ENCODE assay signal across 22 mouse cellular contexts in the genomic region with DNA sequence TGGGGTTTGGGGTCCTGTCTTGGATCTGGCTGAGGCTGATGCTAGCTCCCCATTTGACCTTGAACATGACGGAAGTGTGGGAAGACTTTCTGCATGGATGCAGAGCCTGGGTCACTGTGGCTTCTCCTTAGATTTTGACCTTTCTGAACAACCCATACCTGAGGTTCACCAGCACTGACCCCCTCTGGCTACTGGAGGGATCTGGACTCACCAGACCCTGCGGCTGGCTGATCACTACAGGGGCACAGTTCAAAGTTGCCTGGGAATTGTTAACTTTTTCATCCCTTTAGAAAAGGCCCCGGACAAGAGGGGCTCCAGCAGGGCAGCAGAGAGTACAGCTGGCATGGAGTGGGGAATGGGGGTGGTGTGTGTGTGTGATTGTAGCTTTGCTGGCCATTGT. TPM values are rescaled to one million over a fixed set of nuclear protein-coding genes. Genes with fewer than 3 reads are reported as not detected.
A peak's percentile ranks its signal among the peaks of the same experiment; 100 is the strongest.
DNase-seq lines count a peak whose midpoint lies in the region; ATAC-seq and TF ChIP-seq lines count a peak whose summit lies in the region.
"Had no signal": no experiment of that assay in that cellular context is flagged by ENCODE, and none has a peak within 500 bp of the region (broad histone marks: within the 10 kb centered on the region; RNA-seq: fewer than 3 reads in every experiment).

No protein-coding gene starts in this region.

- no peak for TF ChIP-seq POLR2A in kidney, adult 2 months (IDR thresholded peaks at IDR 0.05; ENCODE audit: low read depth, low read length)

- H3K27me3 ChIP-seq in kidney, adult 2 months (replicated peaks; ENCODE audit: control insufficient read depth, insufficient read depth, low read length): no peaks in the 10 kb centered on the region
- 0 out of 2 replicates have a peak, but pooled peaks cover 4% of the 10 kb centered on the region for H3K27me3 ChIP-seq in kidney, embryonic 15.5 days
- peaks cover 60% of the 10 kb centered on the region for H3K27me3 ChIP-seq in heart, embryonic 12.5 days (replicated peaks)
- H3K27me3 ChIP-seq: embryonic facial prominence, embryonic 15.5 days; hindbrain, embryonic 15.5 days had no signal

- TF ChIP-seq CTCF in kidney, adult 2 months (conservative IDR thresholded peaks at IDR 0.05; ENCODE audit: insufficient read depth, insufficient read length, low read depth, low read length): no peak

- no peaks in the 10 kb centered on the region for H3K9me3 ChIP-seq in kidney, embryonic 15.5 days (replicated peaks)
- H3K9me3 ChIP-seq in heart, embryonic 12.5 days (replicated peaks): no peaks in the 10 kb centered on the region
- H3K9me3 ChIP-seq: embryonic facial prominence, embryonic 15.5 days; forebrain, embryonic 10.5 days; forebrain, embryonic 15.5 days; heart, embryonic 10.5 days; heart, embryonic 15.5 days; hindbrain, embryonic 15.5 days had no signal

- peak overlapping the region; percentile 59 for H3K4me3 ChIP-seq in kidney, adult 2 months (ENCODE audit: insufficient read depth, low read depth, low read length)
- H3K4me3 ChIP-seq in kidney, embryonic 15.5 days (replicated peaks): peak overlapping the region; percentile 39
- H3K4me3 ChIP-seq in heart, embryonic 12.5 days: no peak overlapping the region
- H3K4me3 ChIP-seq: embryonic facial prominence, embryonic 15.5 days; erythroblast, embryonic 14.5 days; forebrain, embryonic 10.5 days; forebrain, embryonic 15.5 days; heart, embryonic 10.5 days; heart, embryonic 15.5 days; hindbrain, embryonic 15.5 days had no signal

- peaks cover 7% of the 10 kb centered on the region; the same call in 1 of the 2 replicates for H3K36me3 ChIP-seq in kidney, adult 2 months (ENCODE audit: control insufficient read depth, insufficient read depth, low read length)
- no peaks in the 10 kb centered on the region for H3K36me3 ChIP-seq in kidney, embryonic 15.5 days
- no peaks in the 10 kb centered on the region for H3K36me3 ChIP-seq in heart, embryonic 12.5 days
- H3K36me3 ChIP-seq: embryonic facial prominence, embryonic 15.5 days; forebrain, embryonic 10.5 days; forebrain, embryonic 15.5 days; heart, embryonic 10.5 days; heart, embryonic 15.5 days; hindbrain, embryonic 15.5 days had no signal

- DNase-seq in kidney, adult 2 months: peak; percentile 78
- DNase-seq in kidney, postnatal 14 days: peak; percentile 67
- no peak for DNase-seq in heart, postnatal 36 days
- DNase-seq in heart, postnatal 14 days: no peak
- DNase-seq: adrenal gland, adult 2 months; adrenal gland, postnatal 25 days; cerebellum, adult 2 months; cerebellum, postnatal 10 days; embryo, embryonic 11 days; heart, adult 18-20 months had no signal

- WGBS in kidney, adult 2 months: 38% methylated on average over 3 of the region's 3 CpGs
- WGBS in kidney, embryonic 15.5 days: 75% methylated on average over 3 of the region's 3 CpGs
- WGBS in heart, embryonic 12.5 days: 87% methylated on average over 3 of the region's 3 CpGs

- peaks cover 6% of the 10 kb centered on the region; the same call in 1 of the 2 replicates for H3K4me1 ChIP-seq in kidney, adult 2 months (ENCODE audit: control insufficient read depth, insufficient read depth, low read length)
- H3K4me1 ChIP-seq in kidney, embryonic 15.5 days: peaks cover 14% of the 10 kb centered on the region
- 0 out of 2 replicates have a peak, but pooled peaks cover 2% of the 10 kb centered on the region for H3K4me1 ChIP-seq in heart, embryonic 12.5 days (replicated peaks)

- no peak overlapping the region for H3K9ac ChIP-seq in kidney, embryonic 15.5 days
- H3K9ac ChIP-seq in heart, embryonic 12.5 days: no peak overlapping the region
- H3K9ac ChIP-seq: embryonic facial prominence, embryonic 15.5 days; forebrain, embryonic 15.5 days; heart, embryonic 15.5 days; hindbrain, embryonic 15.5 days had no signal

- ATAC-seq in kidney, embryonic 15.5 days (replicated peaks; ENCODE audit: low FRiP score): no peak
- no peak for ATAC-seq in heart, embryonic 12.5 days (ENCODE audit: insufficient number of reproducible peaks, low FRiP score)
- ATAC-seq: forebrain, embryonic 15.5 days had no signal

- H3K4me2 ChIP-seq in kidney, embryonic 15.5 days: peak overlapping the region; percentile 63
- H3K4me2 ChIP-seq in heart, embryonic 12.5 days: no peak overlapping the region
- H3K4me2 ChIP-seq: embryonic facial prominence, embryonic 15.5 days; forebrain, embryonic 15.5 days; heart, embryonic 15.5 days; hindbrain, embryonic 15.5 days had no signal

- intact Hi-C loops in heart, postnatal 36 days (cut with DNase I): no loop called here
- intact Hi-C loops in heart, postnatal 14 days (cut with DNase I): no loop called here

- peak overlapping the region; percentile 97 for H3K27ac ChIP-seq in kidney, adult 2 months (ENCODE audit: insufficient read depth, low read depth, low read length)
- peak overlapping the region; percentile 69 for H3K27ac ChIP-seq in kidney, embryonic 15.5 days
- H3K27ac ChIP-seq in heart, embryonic 12.5 days (ENCODE audit: poor library complexity, severe bottlenecking): no peak overlapping the region
- H3K27ac ChIP-seq: embryonic facial prominence, embryonic 15.5 days; forebrain, embryonic 10.5 days; forebrain, embryonic 15.5 days; heart, embryonic 10.5 days; heart, embryonic 15.5 days; hindbrain, embryonic 15.5 days had no signal

RNA-seq across cellular contexts. Expression of a gene that starts 7.3 kb away (rescaled TPM):
- 8,481 and 8,923 TPM in 2 replicates for polyA plus RNA-seq in kidney, adult 2 months (2012; rRNA removed)
- polyA plus RNA-seq in kidney, embryonic 15.5 days (2015; fragmentation: Nextera tagmentation; extraction: Ambion mirVana): 451 and 476 TPM in 2 replicates
- 1.4 and 2.2 TPM in 2 replicates for polyA plus RNA-seq in heart, embryonic 12.5 days (2016; fragmentation: Nextera tagmentation; extraction: Ambion mirVana)
- 1 to 10 TPM; 2.2 to 3.6 TPM for total RNA-seq in heart, postnatal 36 days (2021)
- 1 to 10 TPM; 1.5 to 2.3 TPM for total RNA-seq in heart, postnatal 14 days (2021)
- total RNA-seq: CH12.LX had no signal
- polyA plus RNA-seq: erythroblast, embryonic 14.5 days had no signal

RNA-seq across cellular contexts. Expression of a gene that starts 19.6 kb away (rescaled TPM):
- polyA plus RNA-seq in kidney, adult 2 months (2012; rRNA removed): 0.43 and 0.80 TPM in 2 replicates
- 0.13 and 0.30 TPM in 2 replicates for polyA plus RNA-seq in kidney, embryonic 15.5 days (2015; fragmentation: Nextera tagmentation; extraction: Ambion mirVana)
- 0.05 and 0.09 TPM in 2 replicates for polyA plus RNA-seq in heart, embryonic 12.5 days (2016; fragmentation: Nextera tagmentation; extraction: Ambion mirVana)
- total RNA-seq in heart, postnatal 36 days (2021): not detected
- total RNA-seq in heart, postnatal 14 days (2021): not detected
- total RNA-seq: CH12.LX; gastrocnemius, adult 8-10 months; heart, postnatal 25 days had no signal
- polyA plus RNA-seq: erythroblast, embryonic 14.5 days had no signal

RNA-seq across cellular contexts. Expression of a gene that starts 36.8 kb away (rescaled TPM):
- polyA plus RNA-seq in kidney, adult 2 months (2012; rRNA removed): 16.3 and 20.3 TPM in 2 replicates
- polyA plus RNA-seq in kidney, embryonic 15.5 days (2015; fragmentation: Nextera tagmentation; extraction: Ambion mirVana): 178 and 187 TPM in 2 replicates
- 30.8 and 33.4 TPM in 2 replicates for polyA plus RNA-seq in heart, embryonic 12.5 days (2016; fragmentation: Nextera tagmentation; extraction: Ambion mirVana)
- 10 to 100 TPM; 15.9 to 16.6 TPM for total RNA-seq in heart, postnatal 36 days (2021)
- total RNA-seq in heart, postnatal 14 days (2021): 10 to 100 TPM; 18.2 to 20.9 TPM
- polyA plus RNA-seq: erythroblast, embryonic 14.5 days had no signal

Comparison
In these comparisons a context has a peak if more than half of its experiments do, and no peak if none do; other contexts are left out.
1. DNase-seq: peak in kidney, adult 2 months (single experiment) and kidney, postnatal 14 days (single experiment); none in heart, postnatal 36 days (0 of 2) and heart, postnatal 14 days (0 of 2).
2. RNA of a gene that starts 7.3 kb away (polyA plus RNA-seq): 8,481 to 8,923 TPM in kidney, adult 2 months and 451 to 476 TPM in kidney, embryonic 15.5 days; 1.4 to 2.2 TPM in heart, embryonic 12.5 days; every median in the first group is over 100 times any median in the second.